In genomic region chr15:77916851-77917544, GRCm38 (mm10) we compare ENCODE assay signal across 9 mouse cellular contexts. TPM values are rescaled to one million over a fixed set of nuclear protein-coding genes. Genes with fewer than 3 reads are reported as not detected.
DNase-seq lines count a peak whose midpoint lies in the region; ATAC-seq and TF ChIP-seq lines count a peak whose summit lies in the region.
"Had no signal": no experiment of that assay in that cellular context is flagged by ENCODE, and none has a peak within 500 bp of the region (broad histone marks: within the 10 kb centered on the region; RNA-seq: fewer than 3 reads in every experiment).

No protein-coding gene starts in this region.

- H3K79me3 ChIP-seq in C2C12 (ENCODE audit: low read depth) = peaks cover 24% of the 10 kb centered on the region

- DNase-seq in adrenal gland, postnatal 10 days = peak; percentile 93
- DNase-seq in embryo, embryonic 11.5 days (ENCODE audit: low read depth, low spot score) = peak; percentile 78
- DNase-seq in kidney, postnatal 0 days (ENCODE audit: low spot score) = peak; percentile 93
- peak; percentile 80 for DNase-seq in liver, embryonic 11.5 days (ENCODE audit: low spot score)
- DNase-seq in testis, postnatal 14 days (ENCODE audit: low spot score) = peak; percentile 80

- peaks cover 83% of the 10 kb centered on the region for H3K36me3 ChIP-seq in C2C12 (ENCODE audit: control insufficient read depth, insufficient read depth)
- H3K36me3 ChIP-seq in kidney, postnatal 0 days (ENCODE audit: insufficient read depth, low read length) = peaks cover 26% of the 10 kb centered on the region; the same call in 1 of the 2 replicates
- H3K36me3 ChIP-seq in liver, embryonic 11.5 days (ENCODE audit: control insufficient read depth, insufficient read depth, low read length) = peaks cover 34% of the 10 kb centered on the region

- H3K9me3 ChIP-seq in kidney, postnatal 0 days (replicated peaks; ENCODE audit: low read length) = no peaks in the 10 kb centered on the region
- no peaks in the 10 kb centered on the region for H3K9me3 ChIP-seq in liver, embryonic 11.5 days (ENCODE audit: control insufficient read depth, low read length)

- peak; percentile 63 for ATAC-seq in granulocyte monocyte progenitor cell, adult 5-6 weeks (replicated peaks; ENCODE audit: poor library complexity, severe bottlenecking)
- 0 out of 2 replicates have a peak, but pooled peaks have one; percentile 8 for ATAC-seq in kidney, postnatal 0 days (replicated peaks; ENCODE audit: low FRiP score, low read depth)
- peak; percentile 40; the same call in 1 of the 2 replicates for ATAC-seq in liver, embryonic 11.5 days (replicated peaks; ENCODE audit: low FRiP score)
- ATAC-seq in neutrophil, adult 5-6 weeks (ENCODE audit: extremely low read depth, insufficient number of reproducible peaks, low FRiP score, poor library complexity, severe bottlenecking) = peak; percentile 68

- no peak overlapping the region for H3ac ChIP-seq in C2C12 (ENCODE audit: control insufficient read depth, insufficient read length, low read depth)

- H3K4me2 ChIP-seq in kidney, postnatal 0 days (ENCODE audit: low read length) = no peak overlapping the region
- no peak overlapping the region for H3K4me2 ChIP-seq in liver, embryonic 11.5 days

- 35% methylated on average over 8 of the region's 8 CpGs for WGBS in kidney, postnatal 0 days
- WGBS in liver, embryonic 11.5 days = 35% methylated on average over 8 of the region's 8 CpGs

- H3K79me2 ChIP-seq in C2C12 (ENCODE audit: control insufficient read depth, insufficient read depth) = peaks cover 69% of the 10 kb centered on the region

- no peaks in the 10 kb centered on the region for H3K27me3 ChIP-seq in C2C12 (ENCODE audit: control insufficient read depth, insufficient read depth, insufficient read length)
- H3K27me3 ChIP-seq in kidney, postnatal 0 days (ENCODE audit: insufficient read depth, low read length) = no peaks in the 10 kb centered on the region
- H3K27me3 ChIP-seq in liver, embryonic 11.5 days (replicated peaks; ENCODE audit: control insufficient read depth, insufficient read depth, low read length) = no peaks in the 10 kb centered on the region

- TF ChIP-seq CTCF in C2C12 (IDR thresholded peaks at IDR 0.05; ENCODE audit: control insufficient read depth, insufficient read depth, insufficient read length) = peak; percentile 94
- peak; percentile 93 for TF ChIP-seq CTCF in kidney, postnatal 0 days (IDR thresholded peaks at IDR 0.05; ENCODE audit: low read depth)

- H3K9ac ChIP-seq in kidney, postnatal 0 days (ENCODE audit: low read depth, low read length) = no peak overlapping the region
- H3K9ac ChIP-seq in liver, embryonic 11.5 days (ENCODE audit: low read depth, low read length) = no peak overlapping the region

- no peak overlapping the region for H3K27ac ChIP-seq in kidney, postnatal 0 days
- H3K27ac ChIP-seq in liver, embryonic 11.5 days (ENCODE audit: low read depth, low read length) = no peak overlapping the region

- H3K4me3 ChIP-seq in C2C12 (ENCODE audit: insufficient read depth, poor library complexity, severe bottlenecking) = no peak overlapping the region
- no peak overlapping the region for H3K4me3 ChIP-seq in kidney, postnatal 0 days (replicated peaks; ENCODE audit: low read depth, low read length)
- no peak overlapping the region for H3K4me3 ChIP-seq in liver, embryonic 11.5 days (ENCODE audit: low read depth, low read length)
- H3K4me3 ChIP-seq: erythroblast, embryonic 14.5 days had no signal

- peaks cover 13% of the 10 kb centered on the region; the same call in 1 of the 2 replicates for H3K4me1 ChIP-seq in kidney, postnatal 0 days (replicated peaks; ENCODE audit: insufficient read depth, low read length)
- 0 out of 2 replicates have a peak, but pooled peaks cover 7% of the 10 kb centered on the region for H3K4me1 ChIP-seq in liver, embryonic 11.5 days (replicated peaks; ENCODE audit: control insufficient read depth, insufficient read depth, low read length)

TF ChIP-seq in C2C12, 6 proteins besides CTCF, POLR2A, EP300 and RAD21:
- TF ChIP-seq USF1 (IDR thresholded peaks at IDR 0.05; ENCODE audit: low read depth) (peak; percentile 69), MAX (IDR thresholded peaks at IDR 0.05) (no peak), CEBPB (IDR thresholded peaks at IDR 0.05; ENCODE audit: low read depth) (no peak), MYOD1 (IDR thresholded peaks at IDR 0.05; ENCODE audit: control insufficient read depth, insufficient read length, low read depth) (no peak), MYOG (IDR thresholded peaks at IDR 0.05; ENCODE audit: control insufficient read depth, extremely low read depth, insufficient read length) (no peak), FOSL1 (IDR thresholded peaks at IDR 0.05; ENCODE audit: insufficient read depth, low read length, poor library complexity, severe bottlenecking) (no peak)

RNA-seq across cellular contexts. Expression of gene Txn2, which starts 11.8 kb away (rescaled TPM):
- 371 TPM for polyA plus RNA-seq in C2C12 (2012; fragmentation: generic; extraction: Trizol)
- 100 to 1,000 TPM; 321 to 368 TPM for total RNA-seq in adrenal gland, postnatal 10 days (2021)
- total RNA-seq in granulocyte monocyte progenitor cell, adult 5-6 weeks (2014; fragmentation: Nextera tagmentation) = 214 and 226 TPM in 2 replicates
- 65.7 and 89.0 TPM in 2 replicates for total RNA-seq in granulocyte monocyte progenitor cell, adult 5-6 weeks (2017)
- polyA plus RNA-seq in kidney, postnatal 0 days (2015; fragmentation: Nextera tagmentation; extraction: Ambion mirVana) = 245 and 253 TPM in 2 replicates
- 377 and 390 TPM in 2 replicates for polyA plus RNA-seq in liver, embryonic 11.5 days (2014; fragmentation: Nextera tagmentation; extraction: Ambion mirVana)
- total RNA-seq in neutrophil, adult 5-6 weeks (2017) = 22.2 and 25.7 TPM in 2 replicates

RNA-seq across cellular contexts. Expression of gene Foxred2, which starts 39.5 kb away (rescaled TPM):
- polyA plus RNA-seq in C2C12 (2012; fragmentation: generic; extraction: Trizol) = 7.3 TPM
- total RNA-seq in adrenal gland, postnatal 10 days (2021) = 1 to 10 TPM; 2.7 TPM
- 10.1 and 18.2 TPM in 2 replicates for total RNA-seq in granulocyte monocyte progenitor cell, adult 5-6 weeks (2014; fragmentation: Nextera tagmentation)
- total RNA-seq in granulocyte monocyte progenitor cell, adult 5-6 weeks (2017) = 16.0 and 18.5 TPM in 2 replicates
- polyA plus RNA-seq in kidney, postnatal 0 days (2015; fragmentation: Nextera tagmentation; extraction: Ambion mirVana) = 3.2 TPM in 2 replicates
- 3.3 and 3.6 TPM in 2 replicates for polyA plus RNA-seq in liver, embryonic 11.5 days (2014; fragmentation: Nextera tagmentation; extraction: Ambion mirVana)
- 6.9 and 8.1 TPM in 2 replicates for total RNA-seq in neutrophil, adult 5-6 weeks (2017)

RNA-seq across cellular contexts. Expression of gene Eif3d, which starts 53.6 kb away (rescaled TPM):
- polyA plus RNA-seq in C2C12 (2012; fragmentation: generic; extraction: Trizol) = 428 TPM
- 100 to 1,000 TPM; 147 to 154 TPM for total RNA-seq in adrenal gland, postnatal 10 days (2021)
- total RNA-seq in granulocyte monocyte progenitor cell, adult 5-6 weeks (2014; fragmentation: Nextera tagmentation) = 190 and 212 TPM in 2 replicates
- 219 and 227 TPM in 2 replicates for total RNA-seq in granulocyte monocyte progenitor cell, adult 5-6 weeks (2017)
- 120 and 132 TPM in 2 replicates for polyA plus RNA-seq in kidney, postnatal 0 days (2015; fragmentation: Nextera tagmentation; extraction: Ambion mirVana)
- polyA plus RNA-seq in liver, embryonic 11.5 days (2014; fragmentation: Nextera tagmentation; extraction: Ambion mirVana) = 327 and 368 TPM in 2 replicates
- 114 and 115 TPM in 2 replicates for total RNA-seq in neutrophil, adult 5-6 weeks (2017)

Comparison
In these comparisons a context has a peak if more than half of its experiments do, and no peak if none do; other contexts are left out.
1. ATAC-seq: peak in every context shown above with its lines; median percentile 68 in neutrophil, adult 5-6 weeks; 63 in granulocyte monocyte progenitor cell, adult 5-6 weeks; 40 in liver, embryonic 11.5 days; 8 in kidney, postnatal 0 days.